Mouse (Mus musculus) cerebellum, adult 2 months (tissue): Measurements from ENCODE around the gene Rbp4.

Source experiments
- CTCF ChIP-seq: fragments of 200-500 bp; IDR thresholded peaks from 2 replicates; pipeline ENCODE4 v1.5.1; 2011; ENCODE audit warnings: low read depth, mild to moderate bottlenecking, control low read depth, low read length, moderate library complexity, borderline replicate concordance; ENCODE audit not compliant: insufficient read depth
- POLR2A ChIP-seq: fragments of 200-500 bp; IDR thresholded peaks from 2 replicates; pipeline ENCODE4 v1.6.1; 2011; ENCODE audit warnings: low read length, control low read depth, borderline replicate concordance; ENCODE audit not compliant: insufficient read depth

DNA sequence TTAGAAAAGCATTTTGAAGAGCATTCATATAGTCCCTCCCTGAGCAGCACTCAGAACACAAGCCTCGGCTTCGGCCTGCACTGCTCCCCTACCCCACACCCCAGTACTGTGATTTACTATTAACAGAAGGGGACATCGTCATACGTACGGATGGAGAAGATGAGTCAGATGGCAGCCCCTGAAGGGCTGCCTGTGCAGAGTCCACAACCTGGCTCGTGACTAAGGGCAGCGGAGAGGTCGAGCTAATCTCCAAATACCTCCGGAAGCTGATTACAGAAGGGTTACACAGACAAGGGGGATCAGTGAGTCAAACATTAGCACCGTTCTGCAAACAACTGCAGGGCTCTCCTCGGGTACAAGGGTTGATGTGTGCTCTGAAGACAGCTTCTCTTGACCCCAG lies 8.9 kb upstream of the Rbp4 start:
- TF ChIP-seq CTCF = no peak
- TF ChIP-seq POLR2A = no peak
